Mouse (Mus musculus): ENCODE results near the gene Arhgef11.

DNA sequence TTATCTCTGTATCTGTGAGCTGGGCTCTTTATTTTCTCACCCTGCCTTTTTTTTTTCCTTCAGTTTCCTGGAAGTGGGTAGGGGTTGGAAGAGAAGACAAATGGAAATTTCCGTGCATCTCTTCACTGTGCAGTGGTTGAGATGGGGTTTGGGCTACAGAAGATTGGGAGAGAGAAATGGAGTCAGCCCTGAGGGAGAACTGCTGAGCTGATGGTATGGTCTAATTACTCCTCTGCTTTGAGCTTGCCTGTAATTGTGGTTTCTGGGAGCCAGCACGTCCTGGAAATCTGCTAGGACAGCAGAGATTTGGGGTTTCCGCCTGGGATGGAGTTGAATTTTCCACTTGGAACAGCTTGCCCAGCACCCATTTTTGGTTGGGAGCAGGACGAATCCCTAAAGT, 43.1 kb downstream of the Arhgef11 start:
- TF ChIP-seq POLR2A (IDR thresholded peaks at IDR 0.05; ENCODE audit: insufficient read length, low read depth): no peak
- TF ChIP-seq POLR2AphosphoS2 (IDR thresholded peaks at IDR 0.05; ENCODE audit: insufficient read length, low read depth): no peak
- TF ChIP-seq MAX (IDR thresholded peaks at IDR 0.05; ENCODE audit: low read depth): no peak
- TF ChIP-seq MYOD1 (IDR thresholded peaks at IDR 0.05; ENCODE audit: control insufficient read depth in 1 of 3, insufficient read length in 2 of 3, low read depth in 2 of 3): no peak
- TF ChIP-seq TCF12 (IDR thresholded peaks at IDR 0.05; ENCODE audit: insufficient read depth, poor library complexity, severe bottlenecking): no peak
- no peak for TF ChIP-seq SRF (IDR thresholded peaks at IDR 0.05; ENCODE audit: control insufficient read depth, insufficient read length, low read depth)
